Mouse (Mus musculus) embryonic facial prominence, embryonic 13.5 days (tissue): ENCODE measurements around the gene Vmn1r43. TPM values are rescaled to one million over a fixed set of nuclear protein-coding genes. Genes with fewer than 3 reads are reported as not detected.
"Not testable (repeated sequence)": the region's sequence is repeated elsewhere in the genome, so short reads cannot be mapped to it uniquely, and the experiment has no call there.

Source experiments
- ATAC-seq: fragments of 200-750 bp; cut with Nextera tagmentation; 2 replicates; pipeline ENCODE4 v1.8.0; 2017; ENCODE audit warnings: low read depth; ENCODE audit not compliant: insufficient number of reproducible peaks, insufficient read depth, low FRiP score, low TSS enrichment
- H3K27ac ChIP-seq: fragments of 300-500 bp; sonication (generic); 2 replicates; pipeline ENCODE4 v1.5.1; 2015; ENCODE audit warnings: moderate library complexity, mild to moderate bottlenecking, inconsistent platforms
- H3K27me3 ChIP-seq: fragments of 300-500 bp; sonication (generic); 2 replicates; pipeline ENCODE4 v1.6.1; 2015; ENCODE audit warnings: mild to moderate bottlenecking, inconsistent platforms
- H3K36me3 ChIP-seq: fragments of 300-500 bp; sonication (generic); 2 replicates; pipeline ENCODE4 v1.6.1; 2015; ENCODE audit warnings: mild to moderate bottlenecking, inconsistent platforms
- H3K4me1 ChIP-seq: fragments of 300-500 bp; sonication (generic); 2 replicates; pipeline ENCODE4 v1.6.1; 2015; ENCODE audit warnings: inconsistent platforms
- H3K4me2 ChIP-seq: fragments of 300-500 bp; sonication (generic); 2 replicates; pipeline ENCODE4 v1.6.1; 2015; ENCODE audit warnings: moderate library complexity, mild to moderate bottlenecking, inconsistent platforms
- H3K4me3 ChIP-seq: fragments of 300-500 bp; sonication (generic); 2 replicates; pipeline ENCODE4 v1.5.1; 2015; ENCODE audit warnings: mild to moderate bottlenecking, inconsistent platforms
- H3K9ac ChIP-seq: fragments of 300-500 bp; sonication (generic); 2 replicates; pipeline ENCODE4 v1.6.1; 2015; ENCODE audit warnings: mild to moderate bottlenecking, inconsistent platforms
- H3K9me3 ChIP-seq: fragments of 300-500 bp; sonication (generic); 2 replicates; pipeline ENCODE4 v1.6.1; 2016; ENCODE audit warnings: inconsistent platforms
- WGBS: fragments of 180-500 bp; shearing (Covaris S2); methylation state at CpG from one replicate; pipeline ENCODE4 v1.1.7; 2015; ENCODE audit warnings: mixed read lengths; 5-methylcytosine and 5-hydroxymethylcytosine counted together
- polyA plus RNA-seq: library from polyadenylated mRNA; unstranded; fragments of >200 nt; fragmentation: Nextera tagmentation; extraction: Ambion mirVana; gene quantifications from 2 replicates; pipeline ENCODE4 v1.2.1, GENCODE M21; 2015

Gene Vmn1r43
- polyA plus RNA-seq = not detected in 2 replicates

GRCm38 (mm10) chr6:89876313-89876712 lies at the start of gene Vmn1r43, which contains the start of gene Vmn1r42:
Gene Vmn1r43, minus strand, starts transcription at chr6:89876413.
Gene Vmn1r42, minus strand, starts transcription at chr6:89876413.
- H3K4me1 ChIP-seq, H3K4me3 ChIP-seq, H3K9ac ChIP-seq, H3K36me3 ChIP-seq, ATAC-seq, H3K27ac ChIP-seq, H3K4me2 ChIP-seq, H3K9me3 ChIP-seq, H3K27me3 ChIP-seq: not testable (repeated sequence)
- 78% methylated on average over 3 of the region's 3 CpGs for WGBS

DNA sequence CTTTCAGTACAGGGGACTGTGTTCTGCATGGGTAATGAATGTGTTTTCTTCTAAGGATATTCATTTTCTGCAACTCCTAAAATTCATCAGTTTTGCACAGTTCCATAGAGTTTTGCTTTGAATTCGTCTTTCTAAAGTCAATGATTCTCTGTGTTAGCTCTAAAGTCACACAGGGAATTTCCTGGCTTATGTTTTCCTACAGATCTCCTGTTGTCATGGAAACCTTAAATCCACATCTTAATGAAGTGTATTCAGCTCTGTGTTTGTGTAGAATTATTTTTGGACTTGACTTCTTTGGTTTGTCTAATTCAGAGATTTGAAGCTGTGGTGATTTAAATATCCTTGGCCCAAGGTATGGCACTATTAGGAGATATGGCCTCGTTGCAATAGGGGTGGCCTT lies 7.6 kb upstream of the Vmn1r43 start:
- 52% methylated on average over 2 of the region's 2 CpGs for WGBS
- Histone ChIP-seq H3K27me3 (no peaks in the 10 kb centered on the region), H3K4me2 (no peak overlapping the region), H3K27ac (no peak overlapping the region), H3K9me3 (no peaks in the 10 kb centered on the region), H3K36me3 (no peaks in the 10 kb centered on the region), H3K4me3 (no peak overlapping the region), H3K9ac (no peak overlapping the region), H3K4me1 (no peaks in the 10 kb centered on the region)
- ATAC-seq = no peak

DNA sequence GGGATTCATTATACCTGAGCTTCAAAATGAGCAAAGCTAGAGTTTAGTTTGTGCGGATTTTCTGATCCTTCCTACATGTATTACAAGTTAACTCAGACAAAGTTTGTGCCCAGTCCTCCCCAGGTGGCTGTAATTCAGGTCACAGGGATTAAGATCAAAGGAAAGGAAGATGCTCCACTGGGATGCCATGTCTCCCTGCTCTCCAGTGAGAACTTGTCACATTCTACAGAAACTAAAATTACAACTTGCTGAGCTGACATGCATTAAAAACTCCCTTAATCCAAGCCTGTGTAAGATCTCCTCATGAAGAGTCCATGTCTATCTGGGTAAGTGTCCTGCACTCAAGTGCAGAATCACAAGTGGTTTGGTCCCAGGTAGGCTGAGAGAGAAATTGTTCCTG lies 7.1 kb upstream of the Vmn1r43 start, which contains the start of gene Vmn1r44:
Vmn1r44 (plus strand) TSS at position 301 of the 400 bp plus-strand sequence.
- 71% methylated on average over 1 of the region's 1 CpGs for WGBS

GRCm38 (mm10) chr6:89880867-89881266 lies 4.7 kb upstream of the Vmn1r43 start:
- H3K9ac ChIP-seq = no peak overlapping the region
- ATAC-seq = no peak

More for the DNA sequence above, 7.1 kb upstream of the Vmn1r43 start, which contains the start of gene Vmn1r44:
- Histone ChIP-seq H3K9me3 (no peaks in the 10 kb centered on the region), H3K27me3 (no peaks in the 10 kb centered on the region), H3K36me3 (no peaks in the 10 kb centered on the region), H3K4me1 (no peaks in the 10 kb centered on the region), H3K27ac (no peak within 1 kb of the TSS), H3K4me3 (no peak within 1 kb of the TSS), H3K9ac (no peak within 1 kb of the TSS), H3K4me2 (no peak within 1 kb of the TSS)
- ATAC-seq = no peak

DNA sequence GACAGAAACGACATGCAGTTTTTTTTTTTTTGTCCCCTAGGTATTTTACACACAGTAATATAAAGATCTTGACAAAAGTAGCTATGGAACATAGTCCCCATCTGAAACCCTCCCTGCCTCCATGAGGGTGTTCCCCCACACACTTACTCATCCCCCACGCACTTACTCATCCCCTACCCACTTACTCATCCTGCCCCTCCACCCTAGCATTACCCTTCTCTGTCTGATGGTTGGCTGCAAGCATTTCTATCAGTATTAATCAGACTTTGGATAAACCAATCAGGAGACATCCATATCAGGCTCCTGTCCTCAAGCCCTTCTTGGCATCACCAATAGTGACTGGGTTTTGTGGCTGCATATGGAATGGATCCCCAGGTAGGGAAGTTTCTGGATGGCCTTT lies 750 bp upstream of the Vmn1r43 start:
- Histone ChIP-seq H3K27ac (no peak overlapping the region), H3K27me3 (no peaks in the 10 kb centered on the region), H3K4me1 (no peaks in the 10 kb centered on the region), H3K4me2 (no peak overlapping the region), H3K9me3 (no peaks in the 10 kb centered on the region), H3K36me3 (no peaks in the 10 kb centered on the region), H3K9ac (no peak overlapping the region), H3K4me3 (no peak overlapping the region)
- no peak for ATAC-seq
- 70% methylated on average over 2 of the region's 2 CpGs for WGBS

More at GRCm38 (mm10) chr6:89880867-89881266, 4.7 kb upstream of the Vmn1r43 start:
- Histone ChIP-seq H3K4me2 (no peak overlapping the region), H3K9me3 (no peaks in the 10 kb centered on the region), H3K4me3 (no peak overlapping the region), H3K27me3 (no peaks in the 10 kb centered on the region), H3K4me1 (no peaks in the 10 kb centered on the region), H3K36me3 (no peaks in the 10 kb centered on the region), H3K27ac (no peak overlapping the region)

DNA sequence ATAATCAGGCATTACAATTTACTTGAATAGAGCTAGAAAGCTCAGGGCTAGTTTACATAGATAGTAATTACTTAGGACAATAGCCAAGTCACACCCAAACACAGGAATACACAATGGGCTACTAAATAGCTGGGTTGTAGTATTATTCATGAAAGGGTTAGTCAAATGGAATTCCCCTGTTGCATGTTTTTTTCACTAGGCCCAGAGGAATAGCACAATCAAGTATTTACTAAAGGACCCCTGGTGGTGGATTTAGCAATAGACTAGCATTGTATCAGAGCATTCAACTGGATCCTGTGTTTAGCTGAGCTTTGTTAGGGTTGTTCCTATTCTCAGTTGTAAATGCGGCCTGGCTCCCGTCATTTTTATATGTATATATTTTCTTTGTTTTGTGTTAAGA lies 8.2 kb downstream of the Vmn1r43 start:
- Histone ChIP-seq H3K9ac (no peak overlapping the region), H3K9me3 (peaks cover 13% of the 10 kb centered on the region; the same call in 1 of the 2 replicates), H3K4me2 (no peak overlapping the region), H3K4me3 (no peak overlapping the region), H3K4me1 (no peaks in the 10 kb centered on the region), H3K36me3 (no peaks in the 10 kb centered on the region), H3K27me3 (no peaks in the 10 kb centered on the region), H3K27ac (no peak overlapping the region)
- WGBS = 82% methylated on average over 2 of the region's 2 CpGs
- no peak for ATAC-seq

DNA sequence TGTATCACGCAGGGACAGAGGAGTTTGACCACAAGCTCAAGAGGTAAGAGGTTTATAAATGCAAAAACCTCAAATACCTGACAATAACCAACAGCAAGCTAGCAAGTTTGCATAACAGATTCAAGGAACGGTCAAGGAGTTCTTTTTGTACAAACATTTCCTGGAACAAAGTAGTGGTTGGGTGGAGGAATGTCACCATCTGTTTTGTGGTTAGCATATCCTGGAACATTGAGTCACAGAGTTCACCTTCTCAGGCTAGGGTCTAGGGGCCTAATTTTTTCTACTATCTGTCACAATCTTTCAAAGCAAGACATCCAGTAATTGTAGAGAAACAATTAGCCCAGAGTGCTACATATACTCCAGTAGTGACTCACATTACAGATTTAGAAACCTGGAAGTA lies 8.9 kb downstream of the Vmn1r43 start:
- H3K4me2 ChIP-seq = no peak overlapping the region
- H3K4me1 ChIP-seq = no peaks in the 10 kb centered on the region
- WGBS = 91% methylated on average over 2 of the region's 2 CpGs
- no peak overlapping the region for H3K27ac ChIP-seq
- H3K9me3 ChIP-seq = peaks cover 14% of the 10 kb centered on the region
- no peaks in the 10 kb centered on the region for H3K36me3 ChIP-seq
- no peaks in the 10 kb centered on the region for H3K27me3 ChIP-seq
- no peak overlapping the region for H3K4me3 ChIP-seq
- H3K9ac ChIP-seq = no peak overlapping the region
- ATAC-seq = no peak

DNA sequence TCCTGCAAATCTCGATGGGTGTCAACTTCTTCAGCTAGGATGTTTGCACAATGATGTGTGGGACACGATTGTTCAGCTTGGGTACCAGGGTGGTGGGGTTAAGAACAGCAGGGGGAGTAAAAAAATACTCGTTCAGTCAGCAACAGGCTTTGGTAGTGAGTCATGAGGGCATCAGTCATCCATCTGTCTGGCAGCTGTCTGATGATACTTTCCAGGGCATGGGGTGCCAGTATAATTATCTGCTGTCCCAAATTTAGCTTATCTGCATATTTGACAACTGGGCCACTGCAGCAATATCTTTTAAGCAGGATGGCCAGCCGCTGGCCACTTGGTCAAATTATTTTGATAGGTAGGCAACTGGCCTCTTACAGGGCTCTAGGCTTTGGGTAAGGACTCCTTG lies 12.4 kb downstream of the Vmn1r43 start:
- Histone ChIP-seq H3K4me2 (no peak overlapping the region), H3K27me3 (no peaks in the 10 kb centered on the region), H3K9ac (no peak overlapping the region), H3K36me3 (no peaks in the 10 kb centered on the region), H3K4me3 (no peak overlapping the region), H3K27ac (no peak overlapping the region), H3K4me1 (no peaks in the 10 kb centered on the region), H3K9me3 (peaks cover 17% of the 10 kb centered on the region)
- no peak for ATAC-seq
- WGBS = 71% methylated on average over 4 of the region's 4 CpGs

DNA sequence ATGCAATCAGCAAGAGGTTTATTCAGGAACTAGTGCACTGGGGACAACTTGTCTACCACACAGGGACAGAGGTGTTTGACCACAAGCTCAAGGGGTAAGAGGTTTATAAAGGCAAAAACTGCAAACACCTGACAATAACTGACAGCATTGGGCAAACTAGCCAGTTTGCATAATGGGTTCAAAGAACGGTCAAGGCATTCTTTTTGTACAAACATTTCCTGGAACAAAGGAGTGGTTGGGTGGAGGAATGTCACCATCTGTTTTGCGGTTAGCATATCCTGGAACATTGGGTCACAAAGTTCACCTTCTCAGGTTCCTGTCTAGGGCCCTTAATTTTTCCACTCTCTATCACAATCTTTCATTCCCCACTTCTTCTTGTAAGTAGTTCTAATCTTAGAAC lies 16.4 kb downstream of the Vmn1r43 start:
- WGBS = 82% methylated on average over 2 of the region's 2 CpGs
- H3K4me3 ChIP-seq = no peak overlapping the region
- H3K27me3 ChIP-seq = no peaks in the 10 kb centered on the region
- H3K9me3 ChIP-seq = peaks cover 10% of the 10 kb centered on the region
- no peak overlapping the region for H3K9ac ChIP-seq
- H3K36me3 ChIP-seq = no peaks in the 10 kb centered on the region
- no peak overlapping the region for H3K4me2 ChIP-seq
- no peak for ATAC-seq
- no peak overlapping the region for H3K27ac ChIP-seq
- no peaks in the 10 kb centered on the region for H3K4me1 ChIP-seq

GRCm38 (mm10) chr6:89857552-89857951 lies 18.7 kb downstream of the Vmn1r43 start:
- WGBS = 72% methylated on average over 3 of the region's 3 CpGs

More at GRCm38 (mm10) chr6:89857552-89857951, 18.7 kb downstream of the Vmn1r43 start:
- Histone ChIP-seq H3K9me3 (peaks cover 10% of the 10 kb centered on the region), H3K9ac (no peak overlapping the region), H3K4me3 (no peak overlapping the region), H3K27ac (no peak overlapping the region), H3K4me1 (no peaks in the 10 kb centered on the region), H3K4me2 (no peak overlapping the region), H3K27me3 (no peaks in the 10 kb centered on the region), H3K36me3 (no peaks in the 10 kb centered on the region)
- ATAC-seq = no peak
